Mouse (Mus musculus) kidney, postnatal 10 days (tissue): ENCODE data around the gene Ccdc54.

Source experiments
- DNase-seq: peaks from one replicate; pipeline ENCODE4 v3.0.0; 2021; ENCODE audit warnings: mixed read lengths

Ccdc54 gene

GRCm38 (mm10) chr16:50591054-50591453 lies at the start of gene Ccdc54:
TSS of gene Ccdc54 (minus strand) at chr16:50591154.
- no peak for DNase-seq

- no peak for DNase-seq
These were observed 41.6 kb upstream of the Ccdc54 start for GRCm38 (mm10) chr16:50632585-50632984.

GRCm38 (mm10) chr16:50615569-50615968 lies 24.6 kb upstream of the Ccdc54 start:
- no peak for DNase-seq

DNA sequence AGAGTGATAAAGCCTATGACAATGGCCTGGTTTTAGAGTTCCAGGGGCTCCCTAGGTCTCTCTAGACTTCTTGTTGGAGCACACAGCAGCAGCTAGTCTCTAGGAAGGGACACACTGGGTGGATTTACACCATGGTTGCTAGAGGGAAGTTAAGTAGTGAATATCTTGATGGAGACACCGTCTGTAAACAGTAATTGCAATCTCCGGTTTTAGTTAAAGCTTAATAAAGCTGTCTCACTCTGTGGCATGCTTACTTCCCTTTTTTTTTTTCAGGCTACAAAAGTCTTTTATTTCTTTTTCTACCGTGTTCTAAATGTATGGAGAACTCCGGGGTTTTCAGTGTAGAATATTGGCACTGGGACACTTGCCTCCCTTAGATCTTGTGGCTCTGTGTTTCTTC lies 22.0 kb upstream of the Ccdc54 start:
- no peak for DNase-seq

DNA sequence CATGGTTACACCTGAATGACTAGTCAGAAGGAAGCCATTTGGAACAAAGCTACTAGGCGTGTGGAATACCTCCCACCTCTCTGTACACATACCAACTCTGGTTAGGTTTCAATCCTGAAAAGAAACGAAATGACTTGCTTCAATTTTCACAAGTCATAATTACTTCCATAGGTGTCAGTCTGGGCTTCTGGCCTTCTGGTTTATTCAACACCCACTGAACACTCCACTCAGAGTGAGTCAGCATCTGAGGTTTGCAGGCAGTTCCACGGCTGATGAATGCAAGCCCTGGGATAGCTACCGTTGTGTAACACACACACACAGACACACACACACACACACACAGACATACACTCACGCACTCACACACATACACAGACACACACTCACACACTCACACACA lies 19.6 kb upstream of the Ccdc54 start:
- no peak for DNase-seq

DNA sequence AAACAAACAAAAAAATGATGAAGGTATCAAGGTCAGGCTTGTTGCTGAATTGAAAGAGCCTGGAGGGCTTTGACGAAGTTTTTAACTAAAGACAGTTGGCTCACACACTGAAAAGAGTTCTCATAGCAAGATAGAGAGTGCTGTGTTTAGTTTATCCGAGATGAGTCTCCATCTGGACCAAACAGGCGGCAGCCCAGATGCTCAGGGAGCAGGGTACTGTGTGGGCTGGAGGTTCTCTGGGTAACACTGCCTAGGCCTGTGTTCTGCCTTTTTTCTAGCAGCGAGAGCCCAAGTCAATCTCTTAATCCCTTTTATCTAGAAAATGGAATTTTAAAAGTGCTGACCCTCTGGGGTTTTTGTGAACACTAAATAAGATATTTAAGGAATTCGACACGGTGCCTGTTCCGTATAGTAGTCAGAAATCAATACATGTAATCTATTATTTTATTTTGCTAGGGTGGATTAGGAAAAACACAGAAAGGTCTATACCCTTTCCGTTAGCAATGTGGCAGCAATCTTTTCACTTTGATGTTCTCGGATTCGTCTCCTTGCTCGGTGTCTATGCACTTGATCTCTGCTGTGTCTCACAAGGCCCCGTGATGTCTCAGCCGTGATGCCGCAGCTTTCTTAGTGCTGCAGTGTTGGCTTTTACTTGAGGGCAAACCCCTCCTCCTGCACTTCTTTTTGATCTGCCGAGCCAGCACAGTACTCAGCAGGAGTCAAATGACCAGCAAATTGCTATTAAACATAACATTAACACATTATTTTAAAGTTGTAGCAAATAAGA lies 17.0 kb upstream of the Ccdc54 start:
- DNase-seq: no peak

- DNase-seq: no peak
These were observed 13.9 kb upstream of the Ccdc54 start for GRCm38 (mm10) chr16:50604826-50605225.

DNA sequence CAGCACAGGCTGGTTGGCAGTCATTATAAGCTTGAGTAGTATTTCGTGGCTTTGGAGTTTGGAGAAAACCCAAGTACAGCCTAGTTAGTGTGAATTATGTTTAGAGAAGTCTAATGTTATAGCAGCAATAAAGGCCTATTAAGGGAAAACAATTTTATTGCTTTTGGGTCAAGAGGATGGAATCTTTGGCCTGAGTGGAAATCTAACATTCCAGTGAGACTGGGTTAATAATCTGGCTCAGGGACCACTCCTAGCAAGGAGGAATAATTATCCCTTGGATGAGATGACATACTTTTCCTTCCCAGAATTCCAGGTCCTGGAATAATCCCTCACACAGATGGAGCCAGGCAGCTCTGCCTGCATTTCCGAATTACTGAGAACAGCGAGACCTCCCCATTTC lies 11.0 kb upstream of the Ccdc54 start:
- DNase-seq: no peak

- DNase-seq: no peak
These were observed 9.7 kb upstream of the Ccdc54 start for GRCm38 (mm10) chr16:50600665-50601064.

- no peak for DNase-seq
These were observed 5.7 kb upstream of the Ccdc54 start for GRCm38 (mm10) chr16:50596679-50597078.

GRCm38 (mm10) chr16:50596171-50596570 lies 5.2 kb upstream of the Ccdc54 start:
- DNase-seq: no peak

DNA sequence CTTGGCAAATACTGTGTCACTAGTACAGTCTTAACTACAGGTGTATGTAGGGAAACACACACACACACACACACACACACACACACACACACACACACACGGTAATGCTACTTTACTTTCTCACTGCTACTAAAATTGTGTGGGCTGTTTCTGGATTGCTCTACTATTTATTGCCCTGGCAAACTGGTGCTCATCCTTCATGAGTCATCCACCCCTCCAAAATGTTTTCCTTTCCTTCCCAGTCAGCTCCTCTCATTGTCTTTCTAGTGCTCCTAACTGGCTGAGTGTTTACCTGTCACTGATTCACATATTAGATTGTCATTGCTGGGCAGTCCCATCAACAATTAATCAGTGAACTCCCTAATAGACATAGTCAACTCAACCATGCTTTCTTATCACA lies 3.9 kb upstream of the Ccdc54 start:
- DNase-seq: no peak

DNA sequence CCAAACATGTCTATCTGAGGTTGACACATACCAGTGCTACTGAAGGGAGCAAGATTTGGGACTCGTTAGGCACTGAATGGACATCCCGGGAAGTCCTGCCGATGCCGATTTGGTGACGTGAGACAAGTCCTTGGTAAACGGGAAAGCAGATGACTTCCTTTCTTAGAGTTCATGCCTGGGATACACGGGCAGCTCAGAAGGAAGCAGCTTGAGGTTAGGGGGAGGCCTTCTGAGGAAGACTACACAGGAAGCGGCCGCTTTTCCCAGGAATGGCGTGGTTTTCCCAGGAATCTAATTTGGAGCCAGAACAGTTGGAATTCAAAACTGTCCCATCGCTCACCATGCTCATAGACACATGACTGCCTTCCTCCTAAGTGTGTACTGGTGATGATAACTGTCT lies 2.4 kb upstream of the Ccdc54 start:
- peak; percentile 11 for DNase-seq

DNA sequence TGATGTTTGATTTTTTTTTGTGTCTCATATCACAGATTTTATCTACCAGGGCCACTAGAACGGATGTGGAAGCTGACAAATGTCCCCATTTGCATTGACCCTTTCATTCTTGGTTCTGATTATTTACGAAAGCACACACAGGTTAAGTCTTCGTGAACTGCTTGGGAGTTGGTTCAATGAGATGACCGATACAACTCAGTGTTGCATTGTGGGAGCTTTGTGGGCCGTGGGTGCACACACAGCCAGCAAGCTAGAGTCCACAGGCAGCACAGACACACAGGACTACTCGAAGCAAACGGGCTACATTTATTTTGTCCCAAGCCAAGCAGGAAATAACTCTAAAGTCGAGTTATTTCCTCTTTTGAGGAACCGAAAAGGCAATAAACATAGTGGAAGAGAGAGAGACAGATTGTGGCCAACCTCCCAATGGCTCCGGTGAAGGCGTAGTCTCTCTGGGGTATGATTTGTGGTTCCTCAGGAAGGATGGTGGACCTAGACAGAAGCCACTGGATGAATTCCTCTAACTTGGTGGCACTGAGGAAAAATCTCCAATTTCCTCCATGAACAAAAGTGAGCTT lies 1.3 kb downstream of the Ccdc54 start:
- DNase-seq: peak; percentile 11

GRCm38 (mm10) chr16:50588191-50588590 lies 2.8 kb downstream of the Ccdc54 start:
- no peak for DNase-seq

DNA sequence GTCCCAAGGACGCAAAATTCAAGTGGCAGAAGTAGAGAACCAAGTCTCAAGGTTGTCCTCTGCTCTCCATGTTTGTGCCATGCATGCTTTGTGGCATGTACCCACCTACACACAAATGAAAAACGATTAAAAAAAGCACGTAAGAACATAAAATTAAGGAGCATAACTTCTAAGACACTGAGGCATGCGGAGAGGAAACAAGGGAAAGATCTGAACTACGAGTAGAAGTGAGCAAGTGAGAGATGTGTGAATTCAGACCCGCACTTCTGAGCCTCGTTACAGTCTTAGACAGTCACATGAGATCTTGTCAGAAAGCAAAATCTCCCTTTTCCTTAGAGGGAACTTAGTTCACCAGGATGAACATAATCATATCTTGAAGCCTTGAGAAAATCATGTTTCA lies 3.8 kb downstream of the Ccdc54 start:
- no peak for DNase-seq

DNA sequence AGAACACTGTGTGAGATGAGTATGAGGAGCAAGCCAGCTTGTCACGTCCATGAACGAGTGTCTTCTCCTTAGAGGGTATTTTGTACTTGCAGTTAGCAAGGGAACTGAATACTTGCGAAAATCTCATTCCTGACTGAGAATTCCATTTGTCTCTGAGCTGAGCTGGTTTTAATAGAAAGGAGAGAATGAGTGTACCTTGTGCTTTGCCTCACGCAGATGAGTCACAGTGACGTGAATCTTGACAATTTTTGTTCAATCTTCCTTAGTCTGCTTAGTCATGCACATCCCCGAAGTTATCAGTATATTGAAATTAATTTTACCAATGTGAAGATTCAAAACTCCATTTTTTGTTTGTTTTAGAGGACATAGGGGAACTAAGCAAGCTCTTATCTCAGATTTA lies 12.6 kb downstream of the Ccdc54 start:
- no peak for DNase-seq

DNA sequence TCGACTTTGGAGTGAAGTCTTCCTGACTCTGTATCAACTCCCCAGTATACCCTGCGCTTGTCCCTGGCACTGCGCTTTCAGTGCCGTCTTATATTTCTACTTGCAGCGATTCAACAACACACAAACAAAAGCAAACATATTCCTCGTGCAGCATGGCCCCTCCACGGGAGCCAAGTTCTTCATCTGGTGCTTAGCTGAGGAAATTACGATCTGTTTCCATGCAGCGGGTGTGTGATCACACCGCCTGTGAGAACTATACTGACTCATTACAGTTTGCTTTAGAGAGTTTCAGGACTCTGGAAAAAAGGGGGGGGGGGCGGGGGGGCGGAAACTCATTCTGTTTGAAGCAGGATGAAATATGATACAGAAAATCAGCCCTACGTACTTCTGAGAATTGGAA lies 18.4 kb downstream of the Ccdc54 start:
- DNase-seq: no peak

GRCm38 (mm10) chr16:50559163-50559771 lies 31.7 kb downstream of the Ccdc54 start:
- no peak for DNase-seq

- no peak for DNase-seq
These were observed 37.1 kb downstream of the Ccdc54 start for GRCm38 (mm10) chr16:50553828-50554227.

- no peak for DNase-seq
These were observed 39.0 kb downstream of the Ccdc54 start for GRCm38 (mm10) chr16:50551871-50552528.

DNA sequence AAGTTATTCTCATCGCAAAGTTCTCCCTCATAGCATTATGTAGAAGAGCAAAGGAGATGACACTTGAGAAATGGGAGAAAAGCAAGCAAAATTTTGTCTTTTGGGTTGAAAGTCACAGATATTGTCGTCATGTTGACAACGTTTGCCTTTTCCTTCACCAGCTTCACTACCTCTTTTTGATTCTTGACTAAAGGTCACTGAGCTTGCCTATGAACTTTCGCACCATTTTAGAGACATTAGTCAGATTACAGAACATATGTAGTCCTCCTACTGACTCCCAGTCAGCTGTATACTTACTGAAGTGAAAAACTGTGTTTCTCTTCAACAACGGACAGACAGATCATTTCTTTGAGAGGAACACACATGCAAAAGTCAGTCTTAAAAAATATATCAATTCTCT lies 40.0 kb downstream of the Ccdc54 start:
- no peak for DNase-seq

DNA sequence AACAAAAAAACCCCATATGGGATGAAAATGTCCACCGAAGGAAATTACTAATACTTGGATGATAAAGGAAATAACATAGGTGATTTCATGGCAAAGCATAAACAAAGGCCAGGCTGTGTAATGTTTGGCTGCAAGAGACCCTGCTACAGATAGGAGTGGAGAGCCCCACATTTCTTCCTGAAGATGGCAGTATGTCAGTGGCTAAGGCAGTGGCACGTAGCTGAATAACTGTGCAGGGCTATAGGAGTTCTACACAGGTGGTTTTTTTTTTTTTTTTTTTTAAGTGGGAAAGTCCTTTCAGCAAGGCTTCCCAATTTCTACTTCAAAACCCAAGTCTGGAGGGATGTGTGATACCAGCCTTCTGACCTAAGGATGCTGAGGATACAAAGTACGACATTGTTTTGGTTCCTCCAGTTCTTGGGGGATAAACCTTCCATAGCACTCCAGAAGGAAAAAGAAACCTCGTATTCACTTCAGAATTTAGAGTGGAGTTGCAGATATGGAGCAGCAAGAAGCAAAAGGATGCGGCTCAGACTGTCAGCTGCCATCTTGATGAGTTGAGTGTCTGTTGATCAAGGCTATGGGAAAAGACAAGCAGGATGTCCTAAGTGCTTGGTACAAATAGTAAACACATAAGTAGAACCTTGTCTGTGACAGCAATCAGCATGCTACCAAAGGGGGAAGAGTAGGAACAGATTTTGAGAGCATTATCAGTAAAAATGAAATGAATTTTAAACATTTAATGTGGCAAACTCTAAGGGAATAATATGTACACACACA lies 48.2 kb downstream of the Ccdc54 start:
- DNase-seq: peak; percentile 34
